Mouse (Mus musculus): ENCODE measurements around the gene Gpd1l.

DNA sequence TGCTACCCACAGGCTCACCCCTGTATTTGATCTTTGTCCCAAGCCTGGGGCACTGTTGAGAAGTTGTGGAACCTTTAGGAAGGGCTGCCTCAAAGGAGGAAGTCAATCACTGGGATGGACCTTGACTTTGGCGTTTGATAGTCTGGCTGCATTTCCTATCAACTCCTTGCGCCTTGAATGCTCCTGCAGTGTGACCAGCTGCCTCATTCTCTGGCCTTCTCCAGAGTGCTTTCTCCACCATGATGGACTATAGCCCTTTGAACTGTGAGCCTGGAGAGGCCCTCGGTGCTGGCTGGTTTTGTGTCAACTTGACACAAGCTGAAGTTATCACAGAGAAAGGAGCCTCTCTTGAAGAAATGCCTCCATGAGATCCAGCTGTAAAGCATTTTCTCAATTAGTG, 10.9 kb upstream of the Gpd1l start:
- TF ChIP-seq CTCF (IDR thresholded peaks at IDR 0.05; ENCODE audit: low read depth) (no peak), EP300 (IDR thresholded peaks at IDR 0.05; ENCODE audit: low read depth) (no peak)
